Mouse (Mus musculus) cortical plate, adult 2 months (tissue): ENCODE data around the gene Zfp612. TPM values are rescaled to one million over a fixed set of nuclear protein-coding genes. Genes with fewer than 3 reads are reported as not detected.
"Not testable (repeated sequence)": the region's sequence is repeated elsewhere in the genome, so short reads cannot be mapped to it uniquely, and the experiment has no call there.

ENCODE experiments used
- H3K27ac ChIP-seq: fragments of 200-500 bp; 2 replicates; pipeline ENCODE4 v1.5.1; 2012; ENCODE audit warnings: low read length, control low read depth, inconsistent platforms; ENCODE audit not compliant: insufficient read depth
- H3K4me1 ChIP-seq: fragments of 200-500 bp; 2 replicates; pipeline ENCODE4 v1.6.1; 2011; ENCODE audit warnings: low read length; ENCODE audit not compliant: control insufficient read depth, insufficient read depth
- H3K4me3 ChIP-seq: fragments of 200-500 bp; 2 replicates; pipeline ENCODE4 v1.5.1; 2011; ENCODE audit warnings: mild to moderate bottlenecking, low read length, control low read depth; ENCODE audit not compliant: insufficient read depth
- CTCF ChIP-seq: fragments of 200-500 bp; IDR thresholded peaks from 2 replicates; pipeline ENCODE4 v1.5.1; 2011; ENCODE audit warnings: mild to moderate bottlenecking, control low read depth, low read length; ENCODE audit not compliant: insufficient read depth; ENCODE audit errors: extremely low read depth
- POLR2A ChIP-seq: fragments of 200-500 bp; IDR thresholded peaks from 2 replicates; pipeline ENCODE4 v1.6.1; 2011; ENCODE audit warnings: mild to moderate bottlenecking, low read length, control low read depth; ENCODE audit not compliant: insufficient read depth; ENCODE audit errors: extremely low read depth
- polyA plus RNA-seq: library from polyadenylated mRNA; depleted of rRNA; stranded (reverse); fragments of >200 nt; gene quantifications from 2 replicates; pipeline ENCODE4 v1.2.3, GENCODE M21; 2012; rRNA removed

Gene Zfp612
- 27.7 and 28.1 TPM in 2 replicates for polyA plus RNA-seq

GRCm38 (mm10) chr8:110079282-110080221 is at the start of gene Zfp612:
TSS of gene Zfp612 (plus strand) at chr8:110079746.
- H3K27ac ChIP-seq: peak within 1 kb of the TSS; percentile 54; the same call in 1 of the 2 replicates

GRCm38 (mm10) chr8:110033771-110034170 is 45.8 kb upstream of the Zfp612 start:
- not testable (repeated sequence) for H3K27ac ChIP-seq, H3K4me1 ChIP-seq, H3K4me3 ChIP-seq

More at GRCm38 (mm10) chr8:110079282-110080221, at the start of gene Zfp612:
- Histone ChIP-seq H3K4me3 (peak within 1 kb of the TSS; percentile 76), H3K4me1 (peaks cover 3% of the 10 kb centered on the region; the same call in 1 of the 2 replicates)
- peak; percentile 73 for TF ChIP-seq POLR2A
- no peak for TF ChIP-seq CTCF

- no peak for TF ChIP-seq CTCF
- TF ChIP-seq POLR2A: no peak
- 0 out of 2 replicates have a peak overlapping the region, but pooled peaks have one; percentile 75 for H3K27ac ChIP-seq
- H3K4me3 ChIP-seq: no peak overlapping the region
- peaks cover 1% of the 10 kb centered on the region; the same call in 1 of the 2 replicates for H3K4me1 ChIP-seq
Observed at GRCm38 (mm10) chr8:110034331-110034730, 45.2 kb upstream of the Zfp612 start.

GRCm38 (mm10) chr8:110036156-110036555 is 43.4 kb upstream of the Zfp612 start:
- TF ChIP-seq CTCF (no peak), POLR2A (no peak)

GRCm38 (mm10) chr8:110039216-110039615 is 40.3 kb upstream of the Zfp612 start:
- H3K4me1 ChIP-seq: peaks cover 1% of the 10 kb centered on the region; the same call in 1 of the 2 replicates
- H3K4me3 ChIP-seq: no peak overlapping the region
- no peak overlapping the region for H3K27ac ChIP-seq
- TF ChIP-seq POLR2A (no peak), CTCF (no peak)

More at GRCm38 (mm10) chr8:110036156-110036555, 43.4 kb upstream of the Zfp612 start:
- H3K4me1 ChIP-seq: peaks cover 1% of the 10 kb centered on the region; the same call in 1 of the 2 replicates
- no peak overlapping the region for H3K27ac ChIP-seq
- no peak overlapping the region for H3K4me3 ChIP-seq

GRCm38 (mm10) chr8:110039659-110040058 is 39.9 kb upstream of the Zfp612 start, which contains the start of gene Chst4:
TSS of gene Chst4 (minus strand) at chr8:110039740.
- Histone ChIP-seq H3K27ac (no peak within 1 kb of the TSS), H3K4me1 (no peaks in the 10 kb centered on the region), H3K4me3 (no peak within 1 kb of the TSS)
- TF ChIP-seq CTCF (no peak), POLR2A (no peak)

- H3K4me1 ChIP-seq: no peaks in the 10 kb centered on the region
- H3K4me3 ChIP-seq: no peak overlapping the region
- no peak overlapping the region for H3K27ac ChIP-seq
- TF ChIP-seq CTCF: no peak
- TF ChIP-seq POLR2A: no peak
Observed at GRCm38 (mm10) chr8:110040509-110040908, 39.0 kb upstream of the Zfp612 start.

GRCm38 (mm10) chr8:110051208-110051607 is 28.3 kb upstream of the Zfp612 start:
- TF ChIP-seq CTCF: no peak
- no peaks in the 10 kb centered on the region for H3K4me1 ChIP-seq
- H3K4me3 ChIP-seq: no peak overlapping the region
- H3K27ac ChIP-seq: no peak overlapping the region

- Histone ChIP-seq H3K4me1 (no peaks in the 10 kb centered on the region), H3K27ac (no peak overlapping the region), H3K4me3 (no peak overlapping the region)
- TF ChIP-seq POLR2A (no peak), CTCF (no peak)
Observed at GRCm38 (mm10) chr8:110058207-110058606, 21.3 kb upstream of the Zfp612 start.

- Histone ChIP-seq H3K4me1 (no peaks in the 10 kb centered on the region), H3K27ac (no peak overlapping the region), H3K4me3 (no peak overlapping the region)
- TF ChIP-seq CTCF: no peak
- no peak for TF ChIP-seq POLR2A
Observed at GRCm38 (mm10) chr8:110064161-110064560, 15.4 kb upstream of the Zfp612 start.
